Mouse (Mus musculus) thymus, postnatal 10 days (tissue): ENCODE data around the gene Fam163b.

Source experiments
- DNase-seq, 2 experiments: peaks; one replicate each; pipeline ENCODE4 v3.0.0; 2021; ENCODE audit warnings: low spot score in 2 of 2

The Fam163b gene

GRCm38 (mm10) chr2:27141950-27142693 is at the start of gene Fam163b:
TSS of gene Fam163b (minus strand) at chr2:27142491.
- DNase-seq, result peak; percentile 38 to 71

GRCm38 (mm10) chr2:27189994-27190393 is 47.7 kb upstream of the Fam163b start:
- DNase-seq, result no peak

- DNase-seq, result no peak
Observed at GRCm38 (mm10) chr2:27187531-27187930, 45.2 kb upstream of the Fam163b start.

- DNase-seq, result no peak
Observed at GRCm38 (mm10) chr2:27183734-27184133, 41.4 kb upstream of the Fam163b start.

GRCm38 (mm10) chr2:27181907-27182306 is 39.6 kb upstream of the Fam163b start:
- DNase-seq, result no peak

GRCm38 (mm10) chr2:27179101-27179500 is 36.8 kb upstream of the Fam163b start:
- DNase-seq, result no peak

GRCm38 (mm10) chr2:27175696-27176267 is 33.5 kb upstream of the Fam163b start:
- DNase-seq, result peak; percentile 36 to 47

GRCm38 (mm10) chr2:27174242-27174641 is 32.0 kb upstream of the Fam163b start:
- no peak for DNase-seq

GRCm38 (mm10) chr2:27166999-27167398 is 24.7 kb upstream of the Fam163b start:
- DNase-seq, result no peak

GRCm38 (mm10) chr2:27166074-27166473 is 23.8 kb upstream of the Fam163b start:
- DNase-seq, result peak; percentile 26 to 32

- no peak for DNase-seq
Observed at GRCm38 (mm10) chr2:27164796-27165590, 22.7 kb upstream of the Fam163b start, which contains the start of gene Dbh. TSS of gene Dbh (plus strand) at chr2:27165233.

- no peak for DNase-seq
Observed at GRCm38 (mm10) chr2:27163851-27164250, 21.6 kb upstream of the Fam163b start.

GRCm38 (mm10) chr2:27162656-27163055 is 20.4 kb upstream of the Fam163b start:
- DNase-seq, result no peak

GRCm38 (mm10) chr2:27161526-27161925 is 19.2 kb upstream of the Fam163b start:
- no peak for DNase-seq

GRCm38 (mm10) chr2:27156596-27156995 is 14.3 kb upstream of the Fam163b start:
- DNase-seq, result no peak

GRCm38 (mm10) chr2:27154466-27155185 is 12.3 kb upstream of the Fam163b start:
- DNase-seq, result no peak

- DNase-seq, result no peak
Observed at GRCm38 (mm10) chr2:27149457-27149856, 7.2 kb upstream of the Fam163b start.

GRCm38 (mm10) chr2:27146840-27147239 is 4.5 kb upstream of the Fam163b start:
- DNase-seq, result no peak

- no peak for DNase-seq
Observed at GRCm38 (mm10) chr2:27144957-27145356, 2.7 kb upstream of the Fam163b start.

- no peak for DNase-seq
Observed at GRCm38 (mm10) chr2:27138356-27138755, 3.9 kb downstream of the Fam163b start.

- peak in 1 of 2 experiments; percentile 24 for DNase-seq
Observed at GRCm38 (mm10) chr2:27136789-27137188, 5.5 kb downstream of the Fam163b start.

- DNase-seq, result no peak
Observed at GRCm38 (mm10) chr2:27136336-27136735, 6.0 kb downstream of the Fam163b start.
